Mouse (Mus musculus) MEL (cell line): Measurements from ENCODE around the gene Tuba3a. TPM values are rescaled to one million over a fixed set of nuclear protein-coding genes. Genes with fewer than 3 reads are reported as not detected.

Experiments
- DNase-seq: peaks from one replicate; pipeline ENCODE4 v3.0.0; 2011; ENCODE audit warnings: low read depth, low spot score
- H3K27ac ChIP-seq: 2 replicates; pipeline ENCODE4 v1.5.1; 2012; ENCODE audit warnings: low read depth, mild to moderate bottlenecking, control low read depth, low read length, moderate library complexity; ENCODE audit not compliant: control insufficient read depth
- H3K27me3 ChIP-seq, 2 experiments: fragments of 150-350 bp in 1 of 2; sonication (generic) in 1 of 2; 2 replicates each; pipeline ENCODE4 v1.6.1; 2012; ENCODE audit warnings: low read length in 2 of 2, mild to moderate bottlenecking in 2 of 2, improper control_type of control experiment in 1 of 2, moderate library complexity in 1 of 2; ENCODE audit not compliant: insufficient read depth in 2 of 2, control insufficient read depth in 1 of 2
- H3K36me3 ChIP-seq, 2 experiments: 2 replicates each; pipeline ENCODE4 v1.6.1; 2012 to 2014; ENCODE audit warnings: low read length in 2 of 2, improper control_type of control experiment in 1 of 2, inconsistent platforms in 1 of 2, mild to moderate bottlenecking in 1 of 2; ENCODE audit not compliant: insufficient read depth in 2 of 2, control insufficient read depth in 1 of 2
- H3K4me1 ChIP-seq, 2 experiments: fragments of 150-350 bp in 1 of 2; sonication (generic) in 1 of 2; 2 replicates each; pipeline ENCODE4 v1.6.1; 2012; ENCODE audit warnings: low read length in 2 of 2, improper control_type of control experiment in 1 of 2, mild to moderate bottlenecking in 1 of 2; ENCODE audit not compliant: insufficient read depth in 2 of 2, control insufficient read depth in 1 of 2
- H3K4me3 ChIP-seq, 2 experiments: fragments of 150-350 bp in 1 of 2; sonication (generic) in 1 of 2; 2 replicates each; pipeline ENCODE4 v1.5.1; 2012; ENCODE audit warnings: low read depth in 2 of 2, low read length in 2 of 2, mild to moderate bottlenecking in 2 of 2, moderate library complexity in 2 of 2, control low read depth in 1 of 2, improper control_type of control experiment in 1 of 2; ENCODE audit not compliant: control insufficient read depth in 1 of 2, insufficient read depth in 1 of 2
- H3K79me2 ChIP-seq: 2 replicates; pipeline ENCODE4 v1.6.1; 2012; ENCODE audit warnings: mild to moderate bottlenecking, low read length, moderate library complexity; ENCODE audit not compliant: control insufficient read depth, poor library complexity, insufficient read depth
- H3K9ac ChIP-seq: 2 replicates; pipeline ENCODE4 v1.6.1; 2012; ENCODE audit warnings: low read depth, mild to moderate bottlenecking, control low read depth, low read length, moderate library complexity; ENCODE audit not compliant: control insufficient read depth, poor library complexity, severe bottlenecking
- H3K9me3 ChIP-seq: fragments of 150-350 bp; sonication (generic); replicated peaks from 2 replicates; pipeline ENCODE4 v1.6.1; 2012; ENCODE audit warnings: mild to moderate bottlenecking, low read length, improper control_type of control experiment, moderate library complexity; ENCODE audit not compliant: insufficient read depth
- BHLHE40 ChIP-seq: IDR thresholded peaks from 2 replicates; pipeline ENCODE4 v1.6.1; 2012; ENCODE audit warnings: low read depth, mild to moderate bottlenecking, inconsistent platforms, low read length, improper control_type of control experiment, borderline replicate concordance
- CHD1 ChIP-seq: IDR thresholded peaks from 2 replicates; pipeline ENCODE4 v1.6.1; 2012; ENCODE audit warnings: low read depth, mild to moderate bottlenecking, inconsistent platforms, low read length, improper control_type of control experiment
- CHD2 ChIP-seq: IDR thresholded peaks from 2 replicates; pipeline ENCODE4 v1.6.1; 2011; ENCODE audit warnings: low read length, improper control_type of control experiment
- E2F4 ChIP-seq: IDR thresholded peaks from 2 replicates; pipeline ENCODE4 v1.6.1; 2011; ENCODE audit warnings: low read depth, low read length, improper control_type of control experiment, borderline replicate concordance
- ELF1 ChIP-seq: IDR thresholded peaks from 2 replicates; pipeline ENCODE4 v1.6.1; 2014; ENCODE audit warnings: low read depth, mild to moderate bottlenecking, inconsistent platforms, low read length, improper control_type of control experiment, moderate library complexity
- ETS1 ChIP-seq: IDR thresholded peaks from 2 replicates; pipeline ENCODE4 v1.6.1; 2012; ENCODE audit warnings: low read depth, mild to moderate bottlenecking, inconsistent platforms, low read length, improper control_type of control experiment, moderate library complexity
- GABPA ChIP-seq: IDR thresholded peaks from 2 replicates; pipeline ENCODE4 v1.6.1; 2012; ENCODE audit warnings: low read depth, mild to moderate bottlenecking, inconsistent platforms, low read length, improper control_type of control experiment, moderate library complexity
- GATA1 ChIP-seq: IDR thresholded peaks from 2 replicates; pipeline ENCODE4 v1.6.1; 2011; ENCODE audit warnings: low read depth, low read length, improper control_type of control experiment
- HCFC1 ChIP-seq: IDR thresholded peaks from 2 replicates; pipeline ENCODE4 v1.6.1; 2012; ENCODE audit warnings: low read depth, mild to moderate bottlenecking, inconsistent platforms, low read length, improper control_type of control experiment, moderate library complexity
- JUND ChIP-seq: IDR thresholded peaks from 2 replicates; pipeline ENCODE4 v1.6.1; 2011; ENCODE audit warnings: low read depth, mild to moderate bottlenecking, improper control_type of control experiment, low read length
- KAT2A ChIP-seq: conservative IDR thresholded peaks from 2 replicates; pipeline ENCODE4 v1.6.1; 2012; ENCODE audit warnings: low read depth, low read length, improper control_type of control experiment, inconsistent platforms
- MAX ChIP-seq: IDR thresholded peaks from 2 replicates; pipeline ENCODE4 v1.6.1; 2011; ENCODE audit warnings: low read length, improper control_type of control experiment
- MEF2A ChIP-seq: IDR thresholded peaks from 2 replicates; pipeline ENCODE4 v1.6.1; 2014; ENCODE audit warnings: low read depth, mild to moderate bottlenecking, inconsistent platforms, low read length, improper control_type of control experiment; ENCODE audit not compliant: poor library complexity, insufficient replicate concordance, severe bottlenecking; ENCODE audit errors: extremely low read depth
- MXI1 ChIP-seq: IDR thresholded peaks from 2 replicates; pipeline ENCODE4 v1.6.1; 2011; ENCODE audit warnings: mild to moderate bottlenecking, low read depth, low read length, improper control_type of control experiment
- MYB ChIP-seq: IDR thresholded peaks from 2 replicates; pipeline ENCODE4 v1.6.1; 2011; ENCODE audit warnings: mild to moderate bottlenecking, low read depth, low read length, improper control_type of control experiment
- MYC ChIP-seq: IDR thresholded peaks from 2 replicates; pipeline ENCODE4 v1.6.1; 2011; ENCODE audit warnings: low read depth, mild to moderate bottlenecking, low read length, improper control_type of control experiment, moderate library complexity
- NELFE ChIP-seq: IDR thresholded peaks from 2 replicates; pipeline ENCODE4 v1.6.1; 2011; ENCODE audit warnings: low read depth, low read length, improper control_type of control experiment
- NRF1 ChIP-seq: IDR thresholded peaks from 2 replicates; pipeline ENCODE4 v1.6.1; 2014; ENCODE audit warnings: low read depth, mild to moderate bottlenecking, inconsistent platforms, low read length, improper control_type of control experiment, moderate library complexity; ENCODE audit not compliant: poor library complexity, insufficient read depth, severe bottlenecking
- POLR2A ChIP-seq, 2 experiments: IDR thresholded peaks; 2 replicates each; pipeline ENCODE4 v1.6.1; 2011 to 2012; ENCODE audit warnings: low read length in 2 of 2, mild to moderate bottlenecking in 2 of 2, control low read depth in 1 of 2, improper control_type of control experiment in 1 of 2, low read depth in 1 of 2, moderate library complexity in 1 of 2; ENCODE audit not compliant: control insufficient read depth in 1 of 2, insufficient read depth in 1 of 2, poor library complexity in 1 of 2
- POLR2AphosphoS2 ChIP-seq: IDR thresholded peaks from 2 replicates; pipeline ENCODE4 v1.6.1; 2011; ENCODE audit warnings: low read length, improper control_type of control experiment
- RCOR1 ChIP-seq: IDR thresholded peaks from 2 replicates; pipeline ENCODE4 v1.6.1; 2012; ENCODE audit warnings: low read depth, mild to moderate bottlenecking, inconsistent platforms, low read length, improper control_type of control experiment
- SIN3A ChIP-seq: IDR thresholded peaks from 2 replicates; pipeline ENCODE4 v1.6.1; 2012; ENCODE audit warnings: low read length, improper control_type of control experiment, inconsistent platforms
- TAL1 ChIP-seq: IDR thresholded peaks from 2 replicates; pipeline ENCODE4 v1.6.1; 2012; ENCODE audit warnings: mild to moderate bottlenecking, inconsistent platforms, low read length, moderate library complexity, mixed read lengths
- TBP ChIP-seq: IDR thresholded peaks from 2 replicates; pipeline ENCODE4 v1.8.0; 2011; ENCODE audit warnings: low read depth, low read length, improper control_type of control experiment
- UBTF ChIP-seq: IDR thresholded peaks from 2 replicates; pipeline ENCODE4 v1.6.1; 2012; ENCODE audit warnings: low read depth, mild to moderate bottlenecking, inconsistent platforms, low read length, improper control_type of control experiment, moderate library complexity, borderline replicate concordance; ENCODE audit not compliant: insufficient read depth
- USF1 ChIP-seq: IDR thresholded peaks from 2 replicates; pipeline ENCODE4 v1.6.1; 2014; ENCODE audit warnings: low read depth, mild to moderate bottlenecking, inconsistent platforms, low read length, improper control_type of control experiment, moderate library complexity
- USF2 ChIP-seq, 2 experiments: IDR thresholded peaks; 2 replicates each; pipeline ENCODE4 v1.6.1; 2011 to 2012; ENCODE audit warnings: improper control_type of control experiment in 2 of 2, low read length in 2 of 2, borderline replicate concordance in 1 of 2, inconsistent platforms in 1 of 2, low read depth in 1 of 2, mild to moderate bottlenecking in 1 of 2; ENCODE audit not compliant: insufficient read depth in 1 of 2
- ZNF384 ChIP-seq: IDR thresholded peaks from 2 replicates; pipeline ENCODE4 v1.6.1; 2012; ENCODE audit warnings: low read depth, mild to moderate bottlenecking, inconsistent platforms, low read length, improper control_type of control experiment
- polyA plus RNA-seq, 2 experiments: library from polyadenylated mRNA; stranded (reverse) in 1 of 2; unstranded in 1 of 2; fragments of >175 nt in 1 of 2; fragments of >200 nt in 1 of 2; gene quantifications; 2 replicates each; pipeline versions ENCODE4 v1.2.1 to v1.2.4; 2012; ENCODE audit warnings: low replicate concordance in 2 of 2, low read depth in 1 of 2; ENCODE audit not compliant: insufficient read length in 2 of 2, insufficient read depth in 1 of 2, missing spikeins in 1 of 2
- total RNA-seq: library from RNA; depleted of rRNA; stranded (reverse); fragments of 300-350 nt; gene quantifications from 2 replicates; pipeline ENCODE4 v1.2.3, GENCODE M21; 2012

Gene Tuba3a
- total and polyA plus RNA-seq, 3 experiments, result 0.06 TPM; not detected in 2

DNA sequence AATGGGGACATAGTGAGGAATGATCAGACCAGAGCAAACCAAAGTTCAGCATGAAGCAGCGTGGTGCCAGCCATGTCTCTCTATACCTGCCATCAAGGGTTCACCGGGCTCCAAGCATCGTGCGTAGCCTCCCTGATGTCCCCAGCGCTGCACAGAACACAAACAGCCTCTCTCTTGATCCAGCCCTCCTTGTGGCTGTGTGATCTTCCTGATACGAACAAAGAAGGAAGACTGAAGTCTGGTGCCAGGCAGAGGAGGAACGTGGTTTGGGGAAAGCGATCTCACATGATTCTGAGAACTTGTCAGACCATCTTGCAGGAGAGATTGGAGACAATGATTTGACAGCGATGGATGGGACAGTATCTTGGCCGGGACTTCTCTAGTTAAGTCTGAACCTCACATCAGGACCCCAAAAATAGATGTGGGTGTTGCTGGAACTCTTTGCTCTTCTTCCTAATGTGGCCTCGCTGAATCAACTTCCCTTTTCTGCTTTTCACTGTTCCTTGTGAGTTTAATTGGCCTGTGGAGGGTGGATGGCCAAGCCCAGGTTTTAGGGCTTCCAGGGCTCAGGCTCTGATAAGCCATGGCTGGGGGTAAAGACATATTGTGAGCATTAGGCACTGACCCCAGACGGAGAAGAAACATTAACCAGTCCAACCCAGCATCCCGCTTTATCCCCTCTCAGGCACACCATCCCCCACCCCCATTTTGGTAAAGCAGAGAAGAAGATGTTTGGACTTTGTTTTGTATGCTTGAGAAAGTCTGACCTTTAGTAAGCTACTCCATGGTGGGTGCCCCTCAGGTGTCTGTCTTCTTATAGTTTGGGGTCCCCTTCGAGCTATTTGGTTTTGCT is 31.8 kb downstream of the Tuba3a start:
- Histone ChIP-seq H3K9ac (peak overlapping the region; percentile 34), H3K9me3 (no peaks in the 10 kb centered on the region), H3K36me3 (peaks cover 0 to 26% of the 10 kb centered on the region in 2 experiments; a peak in 2 of 4 replicates), H3K4me3 (peak overlapping the region; percentile 12 to 43), H3K27me3 (no peaks in the 10 kb centered on the region), H3K79me2 (no peaks in the 10 kb centered on the region), H3K4me1 (peaks cover 21 to 25% of the 10 kb centered on the region in 2 experiments; a peak in 3 of 4 replicates), H3K27ac (peak overlapping the region; percentile 65)
- TF ChIP-seq KAT2A (no peak), JUND (no peak), USF2 (IDR thresholded peaks at IDR 0.05; ENCODE audit: borderline replicate concordance in 1 of 2, insufficient read depth in 1 of 2, low read depth in 1 of 2, low read length in 2 of 2) (no peak), MXI1 (no peak), POLR2A (IDR thresholded peaks at IDR 0.05; ENCODE audit: control insufficient read depth in 1 of 2, insufficient read depth in 1 of 2, low read depth in 1 of 2, low read length in 2 of 2, poor library complexity in 1 of 2) (no peak), TBP (no peak), NRF1 (no peak), HCFC1 (no peak), POLR2AphosphoS2 (no peak), NELFE (no peak), RCOR1 (no peak; the same call in 1 of the 2 replicates), CHD2 (no peak), MEF2A (0 out of 2 replicates have a peak, but pooled peaks have one; percentile 35), UBTF (0 out of 2 replicates have a peak, but pooled peaks have one; percentile 40), USF1 (no peak), MYC (0 out of 2 replicates have a peak, but pooled peaks have one; percentile 13), E2F4 (no peak), SIN3A (no peak; the same call in 1 of the 2 replicates)
- peak; percentile 83 for DNase-seq

GRCm38 (mm10) chr6:125252711-125253110 is 33.1 kb downstream of the Tuba3a start:
- Histone ChIP-seq H3K36me3 (peaks cover 0 to 26% of the 10 kb centered on the region in 2 experiments; a peak in 2 of 4 replicates), H3K9ac (no peak overlapping the region), H3K27me3 (no peaks in the 10 kb centered on the region), H3K4me1 (peaks cover 21 to 25% of the 10 kb centered on the region in 2 experiments; a peak in 3 of 4 replicates)
- TF ChIP-seq ETS1 (no peak), TBP (no peak), USF1 (no peak), TAL1 (no peak), MEF2A (no peak), MAX (no peak), ZNF384 (no peak), ELF1 (no peak), CHD1 (no peak), GATA1 (no peak), KAT2A (no peak), GABPA (no peak), BHLHE40 (no peak), POLR2A (IDR thresholded peaks at IDR 0.05; ENCODE audit: control insufficient read depth in 1 of 2, insufficient read depth in 1 of 2, low read depth in 1 of 2, low read length in 2 of 2, poor library complexity in 1 of 2) (no peak), MYB (no peak)
- TF ChIP-seq, all 39 proteins: peak for 0
- Histone ChIP-seq H3K79me2 (no peaks in the 10 kb centered on the region), H3K9me3 (no peaks in the 10 kb centered on the region), H3K4me3 (no peak overlapping the region), H3K27ac (no peak overlapping the region)
- no peak for DNase-seq
